20 mouse cellular contexts compared by ENCODE assay signal in the genomic region with DNA sequence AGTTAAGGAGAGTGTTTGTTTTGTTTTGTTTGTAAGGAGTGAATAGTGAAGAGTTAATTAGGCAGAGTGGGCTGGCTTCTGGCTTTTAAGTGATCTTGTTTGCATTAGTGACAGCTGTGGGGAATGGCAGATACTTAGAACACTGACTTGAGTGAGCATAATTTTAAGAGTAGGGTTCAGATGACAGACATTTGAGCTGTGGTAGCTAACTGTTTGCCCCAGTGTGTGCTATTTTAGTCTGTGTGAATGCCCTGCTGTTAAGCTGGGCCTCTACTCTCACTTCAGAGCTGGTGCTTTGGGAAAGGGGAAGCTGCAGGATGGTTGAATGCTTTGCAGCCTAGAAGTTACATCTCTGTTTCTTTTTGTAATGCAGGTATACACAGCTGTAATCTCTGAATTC. TPM values are rescaled to one million over a fixed set of nuclear protein-coding genes. Genes with fewer than 3 reads are reported as not detected.
A peak's percentile ranks its signal among the peaks of the same experiment; 100 is the strongest.
DNase-seq lines count a peak whose midpoint lies in the region; ATAC-seq lines count a peak whose summit lies in the region.
"Had no signal": no experiment of that assay in that cellular context is flagged by ENCODE, and none has a peak within 500 bp of the region (broad histone marks: within the 10 kb centered on the region; RNA-seq: fewer than 3 reads in every experiment).

No protein-coding gene starts in this region.

- intact Hi-C loops in heart, postnatal 10 days (cut with DNase I) = no loop called here

- H3K4me2 ChIP-seq in forebrain, embryonic 14.5 days (ENCODE audit: low read length) = no peak overlapping the region
- H3K4me2 ChIP-seq in forebrain, embryonic 12.5 days = no peak overlapping the region
- H3K4me2 ChIP-seq in liver, embryonic 13.5 days = no peak overlapping the region
- H3K4me2 ChIP-seq in liver, embryonic 11.5 days = no peak overlapping the region
- H3K4me2 ChIP-seq: limb, embryonic 12.5 days; liver, embryonic 15.5 days; neural tube, embryonic 12.5 days had no signal

- no peaks in the 10 kb centered on the region for H3K27me3 ChIP-seq in forebrain, embryonic 14.5 days (replicated peaks; ENCODE audit: control insufficient read depth, insufficient read depth, low read length)
- no peaks in the 10 kb centered on the region for H3K27me3 ChIP-seq in forebrain, embryonic 12.5 days
- H3K27me3 ChIP-seq in heart, embryonic 10.5 days (ENCODE audit: insufficient read depth, poor library complexity, severe bottlenecking) = no peaks in the 10 kb centered on the region
- H3K27me3 ChIP-seq in liver, embryonic 13.5 days = no peaks in the 10 kb centered on the region
- no peaks in the 10 kb centered on the region for H3K27me3 ChIP-seq in liver, embryonic 11.5 days (replicated peaks; ENCODE audit: control insufficient read depth, insufficient read depth, low read length)
- H3K27me3 ChIP-seq: limb, embryonic 12.5 days; liver, embryonic 15.5 days; neural tube, embryonic 12.5 days had no signal

- ATAC-seq in forebrain, embryonic 14.5 days = no peak
- ATAC-seq in forebrain, embryonic 12.5 days (ENCODE audit: low FRiP score) = no peak
- no peak for ATAC-seq in liver, embryonic 13.5 days (ENCODE audit: low read depth)
- no peak for ATAC-seq in liver, embryonic 11.5 days (replicated peaks; ENCODE audit: low FRiP score)
- ATAC-seq: hindbrain, postnatal 0 days had no signal

- H3K9me3 ChIP-seq in forebrain, embryonic 14.5 days (replicated peaks; ENCODE audit: control insufficient read depth, low read length) = no peaks in the 10 kb centered on the region
- H3K9me3 ChIP-seq in forebrain, embryonic 12.5 days = no peaks in the 10 kb centered on the region
- H3K9me3 ChIP-seq in heart, embryonic 10.5 days = no peaks in the 10 kb centered on the region
- no peaks in the 10 kb centered on the region for H3K9me3 ChIP-seq in liver, embryonic 13.5 days (replicated peaks)
- H3K9me3 ChIP-seq in liver, embryonic 11.5 days (ENCODE audit: control insufficient read depth, low read length) = no peaks in the 10 kb centered on the region
- H3K9me3 ChIP-seq: limb, embryonic 12.5 days; liver, embryonic 15.5 days; neural tube, embryonic 12.5 days had no signal

- no peak overlapping the region for H3K4me3 ChIP-seq in forebrain, embryonic 14.5 days (ENCODE audit: low read depth, low read length)
- no peak overlapping the region for H3K4me3 ChIP-seq in forebrain, embryonic 12.5 days (replicated peaks)
- peak overlapping the region; percentile 5 for H3K4me3 ChIP-seq in heart, embryonic 10.5 days
- no peak overlapping the region for H3K4me3 ChIP-seq in liver, embryonic 13.5 days (replicated peaks)
- no peak overlapping the region for H3K4me3 ChIP-seq in liver, embryonic 11.5 days (ENCODE audit: low read depth, low read length)
- H3K4me3 ChIP-seq: limb, embryonic 12.5 days; liver, embryonic 15.5 days; neural tube, embryonic 12.5 days had no signal

- H3K9ac ChIP-seq in forebrain, embryonic 14.5 days (ENCODE audit: low read length) = no peak overlapping the region
- no peak overlapping the region for H3K9ac ChIP-seq in forebrain, embryonic 12.5 days
- no peak overlapping the region for H3K9ac ChIP-seq in liver, embryonic 13.5 days
- H3K9ac ChIP-seq in liver, embryonic 11.5 days (ENCODE audit: low read depth, low read length) = no peak overlapping the region
- H3K9ac ChIP-seq: limb, embryonic 12.5 days; liver, embryonic 15.5 days; neural tube, embryonic 12.5 days had no signal

- H3K36me3 ChIP-seq in forebrain, embryonic 14.5 days (ENCODE audit: control insufficient read depth, insufficient read depth, low read length) = peaks cover 48% of the 10 kb centered on the region
- H3K36me3 ChIP-seq in forebrain, embryonic 12.5 days (replicated peaks) = peaks cover 58% of the 10 kb centered on the region
- H3K36me3 ChIP-seq in heart, embryonic 10.5 days = peaks cover 43% of the 10 kb centered on the region
- H3K36me3 ChIP-seq in liver, embryonic 13.5 days = peaks cover 73% of the 10 kb centered on the region
- peaks cover 15% of the 10 kb centered on the region for H3K36me3 ChIP-seq in liver, embryonic 11.5 days (ENCODE audit: control insufficient read depth, insufficient read depth, low read length)

- 0 out of 2 replicates have a peak overlapping the region, but pooled peaks have one; percentile 6 for H3K27ac ChIP-seq in forebrain, embryonic 14.5 days (ENCODE audit: low read depth, low read length)
- H3K27ac ChIP-seq in forebrain, embryonic 12.5 days = no peak overlapping the region
- peak overlapping the region; percentile 84 for H3K27ac ChIP-seq in heart, embryonic 10.5 days
- 0 out of 2 replicates have a peak overlapping the region, but pooled peaks have one; percentile 5 for H3K27ac ChIP-seq in liver, embryonic 13.5 days
- H3K27ac ChIP-seq in liver, embryonic 11.5 days (ENCODE audit: low read depth, low read length) = no peak overlapping the region
- H3K27ac ChIP-seq: hindbrain, postnatal 0 days; limb, embryonic 12.5 days; liver, embryonic 15.5 days; neural tube, embryonic 12.5 days had no signal

- no peaks in the 10 kb centered on the region for H3K4me1 ChIP-seq in forebrain, embryonic 14.5 days (ENCODE audit: control insufficient read depth, insufficient read depth, low read length)
- H3K4me1 ChIP-seq in forebrain, embryonic 12.5 days = 0 out of 2 replicates have a peak, but pooled peaks cover 7% of the 10 kb centered on the region
- peaks cover 51% of the 10 kb centered on the region for H3K4me1 ChIP-seq in heart, embryonic 10.5 days
- H3K4me1 ChIP-seq in liver, embryonic 13.5 days (replicated peaks) = no peaks in the 10 kb centered on the region; the same call in 1 of the 2 replicates
- H3K4me1 ChIP-seq in liver, embryonic 11.5 days (replicated peaks; ENCODE audit: control insufficient read depth, insufficient read depth, low read length) = no peaks in the 10 kb centered on the region
- H3K4me1 ChIP-seq: limb, embryonic 12.5 days; neural tube, embryonic 12.5 days had no signal

- DNase-seq in forebrain, embryonic 14.5 days (ENCODE audit: low spot score) = peak; percentile 32
- DNase-seq in heart, embryonic 10.5 days (ENCODE audit: low spot score) = no peak
- DNase-seq in heart, postnatal 10 days = no peak
- DNase-seq in liver, embryonic 13.5 days = no peak
- no peak for DNase-seq in liver, embryonic 11.5 days (ENCODE audit: low spot score)
- peak; percentile 80 for DNase-seq in skeletal muscle tissue, adult 2 months (ENCODE audit: low read depth, low spot score)
- no peak for DNase-seq in thymus, postnatal 14 days
- DNase-seq: adrenal gland, postnatal 25 days; cerebellum, adult 2 months; kidney, adult 11 months; kidney, postnatal 25 days; layer of hippocampus, adult 9-11 months; lung, postnatal 10 days; spleen, adult 18-20 months; thymus, adult 18-20 months had no signal

RNA-seq across cellular contexts. Expression of gene Rprd1b, which starts 38.2 kb away (rescaled TPM):
- 31.1 and 37.7 TPM in 2 replicates for polyA plus RNA-seq in forebrain, embryonic 14.5 days (2014; fragmentation: Nextera tagmentation; extraction: Ambion mirVana)
- 61.1 and 66.3 TPM in 2 replicates for polyA plus RNA-seq in forebrain, embryonic 12.5 days (2016; fragmentation: Nextera tagmentation; extraction: Ambion mirVana)
- polyA plus RNA-seq in heart, embryonic 10.5 days (2016; fragmentation: Nextera tagmentation; extraction: Ambion mirVana) = 36.9 and 42.1 TPM in 2 replicates
- 10 to 100 TPM; 30.0 to 32.4 TPM for total RNA-seq in heart, postnatal 10 days (2021)
- polyA plus RNA-seq in liver, embryonic 13.5 days (2015; fragmentation: Nextera tagmentation; extraction: Ambion mirVana) = 30.0 and 35.5 TPM in 2 replicates
- 48.2 and 52.5 TPM in 2 replicates for polyA plus RNA-seq in liver, embryonic 11.5 days (2014; fragmentation: Nextera tagmentation; extraction: Ambion mirVana)

RNA-seq across cellular contexts. Expression of gene Tti1, which starts 38.2 kb away (rescaled TPM):
- polyA plus RNA-seq in forebrain, embryonic 14.5 days (2014; fragmentation: Nextera tagmentation; extraction: Ambion mirVana) = 17.5 and 17.6 TPM in 2 replicates
- 34.5 and 38.2 TPM in 2 replicates for polyA plus RNA-seq in forebrain, embryonic 12.5 days (2016; fragmentation: Nextera tagmentation; extraction: Ambion mirVana)
- polyA plus RNA-seq in heart, embryonic 10.5 days (2016; fragmentation: Nextera tagmentation; extraction: Ambion mirVana) = 30.5 and 35.1 TPM in 2 replicates
- 10 to 100 TPM; 21.3 to 26.1 TPM for total RNA-seq in heart, postnatal 10 days (2021)
- polyA plus RNA-seq in liver, embryonic 13.5 days (2015; fragmentation: Nextera tagmentation; extraction: Ambion mirVana) = 14.0 and 16.2 TPM in 2 replicates
- polyA plus RNA-seq in liver, embryonic 11.5 days (2014; fragmentation: Nextera tagmentation; extraction: Ambion mirVana) = 30.2 and 34.3 TPM in 2 replicates

Comparison
In these comparisons a context has a peak if more than half of its experiments do, and no peak if none do; other contexts are left out.
1. H3K27ac ChIP-seq: peak in forebrain, embryonic 14.5 days (single experiment), heart, embryonic 10.5 days (single experiment) and liver, embryonic 13.5 days (single experiment); none in forebrain, embryonic 12.5 days (single experiment) and liver, embryonic 11.5 days (single experiment).
2. DNase-seq: peak in forebrain, embryonic 14.5 days (single experiment) and skeletal muscle tissue, adult 2 months (single experiment); none in heart, embryonic 10.5 days (single experiment), heart, postnatal 10 days (0 of 2), liver, embryonic 13.5 days (single experiment), liver, embryonic 11.5 days (single experiment) and thymus, postnatal 14 days (single experiment).